Mouse (Mus musculus) common myeloid progenitor, adult 5-6 weeks (primary cell): ENCODE data around the gene Zfp809. TPM values are rescaled to one million over a fixed set of nuclear protein-coding genes. Genes with fewer than 3 reads are reported as not detected.
"Not testable (repeated sequence)": the region's sequence is repeated elsewhere in the genome, so short reads cannot be mapped to it uniquely, and the experiment has no call there.

Experiments
- ATAC-seq: replicated peaks from 2 replicates; pipeline ENCODE4 v1.8.0; 2016; ENCODE audit warnings: low read depth, mild to moderate bottlenecking, moderate TSS enrichment, inconsistent platforms; ENCODE audit not compliant: poor library complexity, severe bottlenecking
- total RNA-seq: library from RNA; stranded (forward); fragments of 200-1000, 187-1606 nt; gene quantifications from 2 replicates; pipeline ENCODE4 v1.2.3, GENCODE M21; 2017

Gene Zfp809
- total RNA-seq, result 38.4 and 41.9 TPM in 2 replicates

- ATAC-seq, result peak; percentile 93
Measured at GRCm38 (mm10) chr9:22225581-22226388, at the start of gene Zfp809. Zfp809 (plus strand) TSS chr9:22225714.

- ATAC-seq, result peak; percentile 25; the same call in 1 of the 2 replicates
Measured at GRCm38 (mm10) chr9:22188025-22188611, 37.4 kb upstream of the Zfp809 start, which contains the start of gene Zfp872. Zfp872 (plus strand) TSS chr9:22188090.

- ATAC-seq, result no peak
Measured at GRCm38 (mm10) chr9:22196412-22196811, 29.1 kb upstream of the Zfp809 start.

- ATAC-seq, result no peak
Measured at GRCm38 (mm10) chr9:22213785-22214194, 11.7 kb upstream of the Zfp809 start.

GRCm38 (mm10) chr9:22214549-22214948 is 11.0 kb upstream of the Zfp809 start:
- no peak for ATAC-seq

GRCm38 (mm10) chr9:22216705-22217104 is 8.8 kb upstream of the Zfp809 start:
- no peak for ATAC-seq

GRCm38 (mm10) chr9:22217858-22218493 is 7.5 kb upstream of the Zfp809 start:
- no peak for ATAC-seq

GRCm38 (mm10) chr9:22224066-22224465 is 1.4 kb upstream of the Zfp809 start:
- ATAC-seq, result no peak

- ATAC-seq, result peak; percentile 56
Measured at GRCm38 (mm10) chr9:22224536-22225503, 694 bp upstream of the Zfp809 start.

- not testable (repeated sequence) for ATAC-seq
Measured at GRCm38 (mm10) chr9:22226389-22226673, 817 bp downstream of the Zfp809 start.

GRCm38 (mm10) chr9:22226846-22227245 is 1.3 kb downstream of the Zfp809 start:
- no peak for ATAC-seq

GRCm38 (mm10) chr9:22229386-22230026 is 4.0 kb downstream of the Zfp809 start:
- ATAC-seq, result no peak

- ATAC-seq, result no peak
Measured at GRCm38 (mm10) chr9:22230061-22230460, 4.5 kb downstream of the Zfp809 start.

GRCm38 (mm10) chr9:22230556-22230955 is 5.0 kb downstream of the Zfp809 start:
- no peak for ATAC-seq

GRCm38 (mm10) chr9:22240001-22240400 is 14.5 kb downstream of the Zfp809 start:
- no peak for ATAC-seq

GRCm38 (mm10) chr9:22244242-22244641 is 18.7 kb downstream of the Zfp809 start:
- no peak for ATAC-seq

GRCm38 (mm10) chr9:22256579-22256978 is 31.1 kb downstream of the Zfp809 start:
- no peak for ATAC-seq

- no peak for ATAC-seq
Measured at GRCm38 (mm10) chr9:22258784-22259183, 33.3 kb downstream of the Zfp809 start.
